Mouse (Mus musculus) cerebellum, adult (tissue): ENCODE data around the gene Abcg1.

Experiments
- ATAC-seq: cut with Nextera tagmentation; 2 replicates; pipeline ENCODE4 v1.9.2; 2017; ENCODE audit warnings: mild to moderate bottlenecking, moderate library complexity, mixed read lengths; ENCODE audit not compliant: insufficient number of reproducible peaks, low FRiP score, low TSS enrichment

Gene Abcg1

DNA sequence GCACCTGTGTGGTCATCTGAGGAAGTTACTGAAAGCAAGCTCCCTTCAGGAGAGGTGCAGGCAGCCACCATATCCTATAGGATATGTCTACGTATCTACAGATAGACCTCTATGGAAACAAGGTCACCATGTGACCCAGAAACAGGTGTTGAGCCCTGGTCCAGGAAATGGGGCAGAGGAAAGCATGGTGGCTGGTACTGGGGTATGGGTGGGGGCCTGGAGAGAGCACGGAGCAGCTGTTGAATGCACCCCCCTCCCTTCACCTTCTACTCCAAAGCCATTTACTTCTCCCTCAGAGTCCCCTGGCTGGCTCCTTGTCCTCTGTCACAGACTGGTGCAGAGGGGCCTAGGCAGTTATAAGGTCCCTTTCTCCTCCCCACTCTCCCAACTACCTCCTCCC lies 106.3 kb downstream of the Abcg1 start:
- ATAC-seq, result no peak

DNA sequence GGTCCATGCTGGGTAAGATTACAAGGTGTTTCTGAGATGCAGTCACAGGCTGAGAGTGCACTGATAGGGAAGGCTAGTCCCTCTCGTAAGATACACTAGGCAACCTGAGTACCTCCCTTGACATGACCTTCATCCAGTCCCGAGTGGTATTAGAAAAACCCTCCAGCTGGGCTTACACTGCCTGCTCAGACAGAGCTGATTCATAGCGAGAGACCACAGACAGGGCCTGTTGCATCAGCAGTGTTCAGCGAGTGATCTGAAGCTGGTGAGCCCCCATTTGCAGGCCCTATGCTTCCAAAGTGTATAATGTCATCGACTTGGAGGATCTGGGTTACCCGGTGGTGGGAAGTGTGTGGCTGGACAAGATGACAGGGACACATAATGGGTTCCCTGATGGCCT lies 107.7 kb downstream of the Abcg1 start, which contains the start of gene Tff1:
TSS of gene Tff1 (minus strand) at position 151 of the 400 bp plus-strand sequence.
- no peak for ATAC-seq
